In the genomic region with DNA sequence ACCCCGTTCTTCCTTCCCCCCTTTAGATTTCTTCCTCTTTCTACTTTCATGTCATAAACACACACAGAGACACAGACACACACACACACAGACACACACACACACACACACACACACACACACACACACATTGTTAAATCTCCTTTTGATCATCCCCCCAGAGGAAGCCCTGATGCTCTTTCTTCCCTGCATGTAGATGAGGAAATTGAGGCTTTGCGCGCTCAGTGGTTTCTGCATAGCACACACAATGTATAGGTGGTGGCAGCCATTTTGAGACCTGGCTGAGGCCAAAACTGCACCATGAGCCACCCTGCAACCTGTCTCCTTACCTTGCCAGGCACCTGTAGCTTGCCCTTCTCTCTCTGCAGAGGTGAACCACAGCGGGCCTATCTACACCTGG, we compare ENCODE assay signal across 31 mouse cellular contexts. TPM values are rescaled to one million over a fixed set of nuclear protein-coding genes. Genes with fewer than 3 reads are reported as not detected.
"Had no signal": no experiment of that assay in that cellular context is flagged by ENCODE, and none has a peak within 500 bp of the region (broad histone marks: within the 10 kb centered on the region; RNA-seq: fewer than 3 reads in every experiment).

No protein-coding gene starts in this region.

RNA-seq across cellular contexts. Expression of a gene that starts 4.5 kb away (rescaled TPM):
- total RNA-seq: heart, postnatal 10 days; heart, postnatal 14 days; heart, postnatal 25 days; heart, postnatal 36 days; heart, postnatal 4 days; hematopoietic stem cell, adult 5-6 weeks; hindbrain, postnatal 0 days; layer of hippocampus, adult 18-20 months; layer of hippocampus, adult 2 months; layer of hippocampus, adult 8-10 months; layer of hippocampus, postnatal 10 days; layer of hippocampus, postnatal 14 days; layer of hippocampus, postnatal 25 days; layer of hippocampus, postnatal 36 days had no signal
- polyA plus RNA-seq: heart, embryonic 10.5 days; heart, embryonic 11.5 days; heart, embryonic 12.5 days; heart, embryonic 13.5 days; heart, embryonic 14.5 days; heart, embryonic 15.5 days; heart, postnatal 0 days; hindbrain, embryonic 10.5 days; hindbrain, embryonic 11.5 days; hindbrain, embryonic 12.5 days; hindbrain, embryonic 13.5 days; hindbrain, embryonic 14.5 days; hindbrain, embryonic 15.5 days; hindbrain, postnatal 0 days had no signal

RNA-seq across cellular contexts. Expression of a gene that starts 38.2 kb away (rescaled TPM):
- total RNA-seq: heart, postnatal 10 days; heart, postnatal 14 days; heart, postnatal 25 days; heart, postnatal 36 days; heart, postnatal 4 days; hematopoietic stem cell, adult 5-6 weeks; hindbrain, postnatal 0 days; layer of hippocampus, adult 18-20 months; layer of hippocampus, adult 2 months; layer of hippocampus, adult 8-10 months; layer of hippocampus, postnatal 10 days; layer of hippocampus, postnatal 14 days; layer of hippocampus, postnatal 25 days; layer of hippocampus, postnatal 36 days had no signal
- polyA plus RNA-seq: heart, embryonic 10.5 days; heart, embryonic 11.5 days; heart, embryonic 12.5 days; heart, embryonic 13.5 days; heart, embryonic 14.5 days; heart, embryonic 15.5 days; heart, embryonic 16.5 days; heart, postnatal 0 days; hindbrain, embryonic 10.5 days; hindbrain, embryonic 11.5 days; hindbrain, embryonic 12.5 days; hindbrain, embryonic 13.5 days; hindbrain, embryonic 14.5 days; hindbrain, embryonic 15.5 days; hindbrain, embryonic 16.5 days; hindbrain, postnatal 0 days; inflammation-experienced regulatory T-cells, adult 6 months; intestine, embryonic 15.5 days had no signal
